Mouse (Mus musculus) spleen, adult 2 months (tissue): ENCODE data around the gene Exoc2. TPM values are rescaled to one million over a fixed set of nuclear protein-coding genes. Genes with fewer than 3 reads are reported as not detected.

Experiments used
- DNase-seq, 2 experiments: peaks; one replicate each; pipeline versions ENCODE4 v3.0.0 to v3.0.0-alpha.2; 2012 to 2021; ENCODE audit warnings: low spot score in 2 of 2, low read depth in 1 of 2
- H3K27ac ChIP-seq: fragments of 200-500 bp; 2 replicates; pipeline ENCODE4 v1.5.1; 2012; ENCODE audit warnings: low read length, inconsistent platforms; ENCODE audit not compliant: insufficient read depth
- H3K27me3 ChIP-seq: fragments of 200-500 bp; 2 replicates; pipeline ENCODE4 v1.6.1; 2012; ENCODE audit warnings: mild to moderate bottlenecking, moderate library complexity, low read length, inconsistent platforms; ENCODE audit not compliant: control insufficient read depth, insufficient read depth
- H3K36me3 ChIP-seq: fragments of 200-500 bp; 2 replicates; pipeline ENCODE4 v1.6.1; 2012; ENCODE audit warnings: mild to moderate bottlenecking, low read length, inconsistent platforms; ENCODE audit not compliant: control insufficient read depth, insufficient read depth
- H3K4me1 ChIP-seq: fragments of 200-500 bp; 2 replicates; pipeline ENCODE4 v1.6.1; 2011; ENCODE audit warnings: inconsistent platforms; ENCODE audit not compliant: control insufficient read depth, insufficient read depth, insufficient read length
- H3K4me3 ChIP-seq: fragments of 200-500 bp; 2 replicates; pipeline ENCODE4 v1.5.1; 2011; ENCODE audit warnings: mild to moderate bottlenecking, inconsistent platforms; ENCODE audit not compliant: insufficient read depth, insufficient read length; ENCODE audit errors: extremely low read depth
- CTCF ChIP-seq: fragments of 200-500 bp; IDR thresholded peaks from 2 replicates; pipeline ENCODE4 v1.5.1; 2011; ENCODE audit warnings: mild to moderate bottlenecking, inconsistent platforms; ENCODE audit not compliant: insufficient read depth, insufficient read length, insufficient replicate concordance; ENCODE audit errors: extremely low read depth
- POLR2A ChIP-seq: fragments of 200-500 bp; IDR thresholded peaks from 2 replicates; pipeline ENCODE4 v1.6.1; 2011; ENCODE audit warnings: low read depth, low read length, inconsistent platforms
- WGBS: fragments of 180-500 bp; shearing (Covaris S2); methylation state at CpG from one replicate; pipeline ENCODE4 v1.1.7; 2018; 5-methylcytosine and 5-hydroxymethylcytosine counted together
- polyA plus RNA-seq: library from polyadenylated mRNA; depleted of rRNA; stranded (reverse); fragments of >200 nt; gene quantifications from 2 replicates; pipeline ENCODE4 v1.2.3, GENCODE M21; 2012

Exoc2 gene
- polyA plus RNA-seq, 1 experiment = 8.1 TPM

DNA sequence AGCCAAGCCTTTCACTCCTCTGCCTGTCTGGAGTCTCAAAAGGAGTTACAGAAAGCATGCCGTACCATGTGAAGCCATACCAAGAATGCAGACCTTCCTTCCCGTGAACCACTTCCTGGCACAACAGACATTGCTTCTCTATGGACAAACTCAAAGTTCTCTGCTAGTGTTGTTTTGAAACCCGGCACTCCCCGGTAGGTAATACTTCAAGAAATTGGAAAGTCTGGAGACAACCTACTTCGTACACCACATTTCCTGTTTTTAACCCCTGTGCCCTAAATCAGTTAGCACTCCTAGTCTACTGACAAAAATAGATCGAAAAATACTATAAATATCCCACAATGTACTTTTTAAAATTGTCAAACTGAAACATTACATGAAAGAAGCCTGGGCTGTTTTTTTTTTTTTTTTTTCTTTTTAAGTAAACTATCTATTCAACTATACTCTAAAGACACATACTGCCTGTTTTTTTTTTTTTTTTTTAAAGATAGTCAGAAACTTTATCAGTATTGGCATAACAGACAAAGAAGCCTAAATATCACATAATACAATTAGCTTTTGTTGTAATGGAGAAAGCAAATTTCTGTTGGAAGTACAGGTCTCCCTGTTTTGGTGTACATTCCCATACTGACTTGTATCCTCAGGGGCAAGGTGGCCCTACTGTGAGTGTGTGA, 140.3 kb downstream of the Exoc2 start:
- Histone ChIP-seq H3K4me1 (peaks cover 11% of the 10 kb centered on the region), H3K4me3 (no peak overlapping the region), H3K36me3 (no peaks in the 10 kb centered on the region), H3K27ac (peak overlapping the region; percentile 7; the same call in 1 of the 2 replicates), H3K27me3 (no peaks in the 10 kb centered on the region)
- WGBS = 4% methylated on average over 6 of the region's 6 CpGs
- DNase-seq = no peak
- TF ChIP-seq POLR2A (no peak), CTCF (no peak)

DNA sequence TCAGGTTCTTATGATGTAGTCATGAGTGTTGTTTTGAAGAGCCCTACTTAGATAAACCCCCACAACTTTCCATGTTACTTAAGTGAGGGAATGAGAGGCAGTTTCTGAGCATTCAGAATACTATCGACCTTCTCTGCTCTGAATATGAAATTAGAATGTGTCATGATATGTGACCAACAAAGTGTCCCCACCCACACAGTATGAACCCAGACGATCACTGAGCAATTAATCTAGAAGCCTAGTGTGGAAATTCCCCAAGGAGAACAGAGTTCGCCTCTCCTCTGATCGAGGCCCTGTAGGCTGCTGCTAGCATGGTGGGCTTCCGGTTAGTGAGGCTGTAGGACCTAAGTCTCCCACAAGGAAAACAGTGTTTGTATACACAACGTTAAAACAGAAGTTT, 142.5 kb downstream of the Exoc2 start:
- TF ChIP-seq POLR2A (no peak), CTCF (no peak)

DNA sequence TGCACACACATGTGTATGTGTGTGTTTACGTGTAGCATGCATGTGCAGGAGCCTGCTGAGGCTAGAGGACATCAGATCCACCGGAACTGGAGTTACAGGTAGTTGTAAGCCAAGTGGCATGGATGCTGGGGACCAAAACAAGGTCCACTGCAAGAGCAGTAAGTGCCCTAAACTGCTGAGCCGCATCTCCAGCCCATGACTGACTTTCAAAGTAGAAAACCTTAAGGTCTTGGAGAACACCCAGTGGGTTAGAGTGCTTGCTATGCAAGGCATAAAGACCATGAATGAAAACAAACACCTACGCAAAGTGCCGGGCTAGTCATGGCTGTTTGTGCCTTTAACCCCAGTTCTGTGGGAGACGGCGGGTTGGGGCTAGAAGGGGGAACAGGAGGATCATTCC, 147.4 kb downstream of the Exoc2 start:
- H3K27ac ChIP-seq = no peak overlapping the region
- no peak for DNase-seq
- H3K27me3 ChIP-seq = no peaks in the 10 kb centered on the region
- H3K4me3 ChIP-seq = no peak overlapping the region
- TF ChIP-seq POLR2A = no peak
- no peak for TF ChIP-seq CTCF
- WGBS = 98% methylated on average over 7 of the region's 7 CpGs
- peaks cover 6% of the 10 kb centered on the region; the same call in 1 of the 2 replicates for H3K36me3 ChIP-seq
- peaks cover 3% of the 10 kb centered on the region; the same call in 1 of the 2 replicates for H3K4me1 ChIP-seq

More for the DNA sequence above, 142.5 kb downstream of the Exoc2 start:
- Histone ChIP-seq H3K27me3 (no peaks in the 10 kb centered on the region), H3K27ac (no peak overlapping the region; the same call in 1 of the 2 replicates), H3K36me3 (no peaks in the 10 kb centered on the region), H3K4me1 (peaks cover 11% of the 10 kb centered on the region), H3K4me3 (no peak overlapping the region)
- WGBS = 48% methylated on average over 6 of the region's 6 CpGs
- no peak for DNase-seq

DNA sequence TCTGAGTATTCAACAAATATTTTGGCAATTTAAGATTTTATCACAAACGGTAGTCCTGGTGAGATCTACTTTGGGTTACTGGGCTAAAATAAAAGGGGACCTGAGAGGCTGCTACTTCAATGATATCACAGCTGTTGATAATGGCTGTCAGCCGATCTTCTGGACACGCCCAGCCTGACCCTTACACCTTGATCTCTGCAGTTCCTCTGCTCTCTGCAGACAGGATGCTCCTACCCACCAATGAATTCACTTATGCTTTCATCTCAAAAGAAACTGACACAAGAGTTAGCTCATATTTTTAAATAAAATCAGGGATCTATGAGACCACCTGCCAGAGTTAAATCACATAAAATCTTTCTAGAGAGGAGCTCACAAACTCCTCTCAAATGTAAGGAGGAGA, 149.0 kb downstream of the Exoc2 start:
- WGBS = 73% methylated on average over 3 of the region's 3 CpGs
- H3K4me1 ChIP-seq = peaks cover 5% of the 10 kb centered on the region; the same call in 1 of the 2 replicates
- H3K27ac ChIP-seq = no peak overlapping the region
- DNase-seq = no peak
- TF ChIP-seq POLR2A = no peak
- no peak for TF ChIP-seq CTCF
- H3K36me3 ChIP-seq = peaks cover 6% of the 10 kb centered on the region; the same call in 1 of the 2 replicates
- no peak overlapping the region for H3K4me3 ChIP-seq
- H3K27me3 ChIP-seq = no peaks in the 10 kb centered on the region

DNA sequence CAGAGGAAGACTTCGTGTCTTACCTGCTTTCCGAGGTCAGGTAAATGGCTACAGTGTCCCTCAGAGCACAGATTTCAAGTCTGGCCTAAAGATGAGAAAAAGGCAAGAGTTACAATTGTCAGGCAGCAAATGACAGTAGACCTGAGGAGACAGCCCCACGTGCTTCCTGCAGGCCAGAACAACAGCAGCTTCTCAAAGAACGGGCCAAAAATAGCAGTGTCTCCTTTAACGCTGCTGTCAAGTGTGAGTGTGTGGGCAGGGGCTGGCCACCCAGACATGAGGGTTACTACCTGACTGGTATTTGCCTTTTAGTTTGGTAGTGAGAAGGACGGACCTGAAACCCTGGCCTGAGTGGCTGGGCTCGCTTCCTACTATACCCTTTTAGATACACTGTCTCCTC, 153.3 kb downstream of the Exoc2 start:
- Histone ChIP-seq H3K27ac (0 out of 2 replicates have a peak overlapping the region, but pooled peaks have one; percentile 5), H3K27me3 (no peaks in the 10 kb centered on the region), H3K4me1 (peaks cover 13% of the 10 kb centered on the region; the same call in 1 of the 2 replicates), H3K36me3 (peaks cover 7% of the 10 kb centered on the region; the same call in 1 of the 2 replicates), H3K4me3 (no peak overlapping the region)
- WGBS = 46% methylated on average over 7 of the region's 7 CpGs
- TF ChIP-seq CTCF = no peak
- no peak for TF ChIP-seq POLR2A
- DNase-seq = peak in 1 of 2 experiments; percentile 37

DNA sequence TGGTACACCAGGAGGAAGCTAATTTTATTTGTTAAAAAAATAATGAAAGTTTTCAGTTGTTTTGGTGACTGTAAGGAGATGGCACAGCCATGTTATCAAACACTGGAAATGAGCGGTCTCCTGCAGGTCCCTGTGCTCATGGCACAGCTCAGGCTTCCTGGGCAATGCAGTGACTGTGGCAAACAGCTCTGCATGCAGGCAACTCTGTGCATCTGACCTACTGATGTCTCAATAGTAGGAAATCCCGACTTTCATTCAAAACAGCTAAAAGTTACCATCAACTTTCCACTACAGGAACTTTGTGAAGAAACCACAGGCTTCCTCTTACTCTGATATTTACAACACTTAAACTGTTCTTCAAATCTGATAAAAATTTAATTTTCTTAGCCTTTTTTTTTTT, 154.0 kb downstream of the Exoc2 start:
- 23% methylated on average over 2 of the region's 2 CpGs for WGBS
- Histone ChIP-seq H3K36me3 (peaks cover 11% of the 10 kb centered on the region), H3K4me3 (no peak overlapping the region), H3K4me1 (peaks cover 13% of the 10 kb centered on the region; the same call in 1 of the 2 replicates), H3K27me3 (no peaks in the 10 kb centered on the region), H3K27ac (no peak overlapping the region)
- TF ChIP-seq POLR2A (no peak), CTCF (no peak)
- no peak for DNase-seq

DNA sequence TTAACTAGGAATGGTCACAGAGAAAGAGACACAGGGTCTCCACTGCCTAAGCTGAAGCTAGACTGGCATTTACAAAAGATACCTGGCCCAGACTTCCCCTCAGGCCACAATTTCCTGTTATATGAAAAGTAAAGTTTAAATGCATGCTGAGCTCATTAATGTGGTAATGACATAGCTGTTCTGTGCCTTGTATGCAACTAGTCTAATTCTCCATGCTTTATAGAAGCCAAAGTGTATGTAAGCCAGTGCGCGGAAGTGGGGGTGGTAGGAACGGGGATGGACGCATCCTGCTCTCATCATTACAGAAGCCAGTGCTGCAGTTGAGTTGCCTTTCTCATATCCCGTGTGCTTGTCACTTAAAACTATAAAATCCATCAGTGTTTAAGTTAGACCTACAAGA, 156.5 kb downstream of the Exoc2 start:
- TF ChIP-seq POLR2A (no peak), CTCF (no peak)
- Histone ChIP-seq H3K4me1 (peaks cover 20% of the 10 kb centered on the region), H3K4me3 (no peak overlapping the region), H3K36me3 (peaks cover 10% of the 10 kb centered on the region), H3K27me3 (no peaks in the 10 kb centered on the region), H3K27ac (no peak overlapping the region)
- no peak for DNase-seq
- 44% methylated on average over 5 of the region's 5 CpGs for WGBS
